Mouse (Mus musculus) CH12.LX (cell line): ENCODE results near the gene Ptprcap.

Experiments
- CTCF ChIP-seq, 2 experiments: IDR thresholded peaks in 1 of 2; conservative IDR thresholded peaks in 1 of 2; 2 replicates each; pipeline ENCODE4 v1.5.1; 2011 to 2012; ENCODE audit warnings: low read depth in 2 of 2, low read length in 2 of 2, improper control_type of control experiment in 1 of 2, inconsistent platforms in 1 of 2, mild to moderate bottlenecking in 1 of 2, moderate library complexity in 1 of 2
- ELF1 ChIP-seq: IDR thresholded peaks from 2 replicates; pipeline ENCODE4 v1.6.1; 2014; ENCODE audit warnings: low read depth, mild to moderate bottlenecking, inconsistent platforms, low read length, improper control_type of control experiment
- MAX ChIP-seq: IDR thresholded peaks from 2 replicates; pipeline ENCODE4 v1.6.1; 2011; ENCODE audit warnings: low read length, improper control_type of control experiment
- UBTF ChIP-seq: IDR thresholded peaks from 2 replicates; pipeline ENCODE4 v1.6.1; 2012; ENCODE audit warnings: low read depth, mild to moderate bottlenecking, inconsistent platforms, low read length, improper control_type of control experiment, moderate library complexity
- ZMIZ1 ChIP-seq: IDR thresholded peaks from 2 replicates; pipeline ENCODE4 v1.6.1; 2012; ENCODE audit warnings: low read depth, mild to moderate bottlenecking, inconsistent platforms, low read length, improper control_type of control experiment

DNA sequence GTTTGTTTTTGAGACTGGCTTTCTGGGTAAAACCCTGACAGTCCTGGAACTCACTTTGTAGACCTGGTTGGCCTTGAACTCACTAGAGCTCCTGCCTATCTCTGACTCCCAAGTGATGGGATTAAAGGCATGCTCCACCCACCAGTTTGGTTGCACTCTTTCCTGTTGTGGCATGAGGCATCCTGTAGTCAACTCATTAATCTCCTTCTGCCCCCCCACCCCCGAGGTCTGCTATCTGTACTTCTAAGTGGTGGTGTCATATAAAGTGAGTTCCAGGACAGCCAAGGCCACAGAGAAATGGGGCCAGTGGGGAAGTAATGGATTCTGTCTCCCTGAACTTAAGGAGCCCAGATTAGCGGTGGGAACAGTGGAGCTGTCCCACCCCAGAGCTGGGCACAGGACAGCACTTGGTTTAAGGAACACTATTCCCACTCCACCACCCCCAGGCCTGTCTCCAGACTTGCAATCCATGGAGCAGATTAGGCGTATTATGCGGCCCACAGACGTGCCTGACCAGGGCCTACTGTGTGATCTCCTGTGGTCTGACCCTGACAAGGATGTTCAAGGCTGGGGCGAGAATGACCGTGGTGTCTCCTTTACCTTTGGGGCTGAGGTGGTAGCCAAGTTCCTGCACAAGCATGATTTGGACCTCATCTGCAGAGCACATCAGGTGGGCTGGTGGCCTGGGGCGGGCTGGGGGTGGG, 40.8 kb downstream of the Ptprcap start:
- TF ChIP-seq ELF1 (no peak), UBTF (no peak), CTCF (conservative IDR thresholded peaks at IDR 0.05 in 1 of 2, IDR thresholded peaks at IDR 0.05 in 1 of 2; ENCODE audit: low read depth in 2 of 2, low read length in 2 of 2) (no peak), ZMIZ1 (no peak), MAX (no peak)
